Mouse (Mus musculus) kidney, postnatal 14 days (tissue): ENCODE results near the gene Sebox.
"Not testable (repeated sequence)": the region's sequence is repeated elsewhere in the genome, so short reads cannot be mapped to it uniquely, and the experiment has no call there.

Source experiments
- DNase-seq: peaks from one replicate; pipeline ENCODE4 v3.0.0; 2022; ENCODE audit warnings: mixed read lengths

Gene Sebox

GRCm38 (mm10) chr11:78499004-78499403 lies 4.2 kb upstream of the Sebox start, which contains the start of gene Vtn:
Gene Vtn (plus strand): TSS chr11:78499091.
- no peak for DNase-seq

- DNase-seq = no peak
Observed at GRCm38 (mm10) chr11:78499543-78499942, 3.7 kb upstream of the Sebox start.

GRCm38 (mm10) chr11:78500623-78501202 lies 2.5 kb upstream of the Sebox start:
- no peak for DNase-seq

- no peak for DNase-seq
Observed at GRCm38 (mm10) chr11:78501529-78501928, 1.7 kb upstream of the Sebox start.

GRCm38 (mm10) chr11:78505430-78505829 lies 2.2 kb downstream of the Sebox start:
- no peak for DNase-seq

- no peak for DNase-seq
Observed at GRCm38 (mm10) chr11:78509148-78509547, 5.9 kb downstream of the Sebox start.

- peak; percentile 94 for DNase-seq
Observed at GRCm38 (mm10) chr11:78512025-78512957, 9.0 kb downstream of the Sebox start, which contains the start of the genes Tmem199 and Poldip2. Gene Tmem199 (minus strand): TSS chr11:78512172. Gene Poldip2 (plus strand): TSS chr11:78512193.

- DNase-seq = no peak
Observed at GRCm38 (mm10) chr11:78513106-78513790, 10.0 kb downstream of the Sebox start.

GRCm38 (mm10) chr11:78515549-78516325 lies 12.5 kb downstream of the Sebox start:
- DNase-seq = no peak

GRCm38 (mm10) chr11:78518931-78519330 lies 15.7 kb downstream of the Sebox start:
- DNase-seq = no peak

- DNase-seq = no peak
Observed at GRCm38 (mm10) chr11:78521880-78522279, 18.6 kb downstream of the Sebox start.

- no peak for DNase-seq
Observed at GRCm38 (mm10) chr11:78522481-78522997, 19.3 kb downstream of the Sebox start.

- no peak for DNase-seq
Observed at GRCm38 (mm10) chr11:78523241-78523955, 20.2 kb downstream of the Sebox start.

GRCm38 (mm10) chr11:78524838-78525237 lies 21.6 kb downstream of the Sebox start:
- no peak for DNase-seq

- DNase-seq = no peak
Observed at GRCm38 (mm10) chr11:78528714-78529113, 25.5 kb downstream of the Sebox start.

GRCm38 (mm10) chr11:78530001-78530400 lies 26.8 kb downstream of the Sebox start:
- DNase-seq = no peak

- peak; percentile 80 for DNase-seq
Observed at GRCm38 (mm10) chr11:78531046-78531445, 27.8 kb downstream of the Sebox start.

- not testable (repeated sequence) for DNase-seq
Observed at GRCm38 (mm10) chr11:78531515-78531914, 28.3 kb downstream of the Sebox start.

GRCm38 (mm10) chr11:78534516-78534915 lies 31.3 kb downstream of the Sebox start:
- no peak for DNase-seq

- DNase-seq = peak; percentile 76
Observed at GRCm38 (mm10) chr11:78535376-78536079, 32.3 kb downstream of the Sebox start.
